Mouse (Mus musculus) hematopoietic stem cell, adult 5-6 weeks (primary cell): ENCODE data around the gene Glrp1. TPM values are rescaled to one million over a fixed set of nuclear protein-coding genes. Genes with fewer than 3 reads are reported as not detected.
A peak's percentile ranks its signal among the peaks of the same experiment; 100 is the strongest.

Experiments used
- ATAC-seq, 2 experiments: fragments of 125-278 bp in 1 of 2; replicated peaks in 1 of 2; 2 replicates each; pipeline ENCODE4 v1.8.0; 2016 to 2017; ENCODE audit warnings: inconsistent platforms in 2 of 2, mild to moderate bottlenecking in 2 of 2, moderate number of reproducible peaks in 2 of 2, low read depth in 1 of 2, moderate TSS enrichment in 1 of 2; ENCODE audit not compliant: low FRiP score in 2 of 2, poor library complexity in 2 of 2, severe bottlenecking in 2 of 2, insufficient read depth in 1 of 2, low TSS enrichment in 1 of 2
- total RNA-seq: library from RNA; stranded (forward); fragments of 172-1452, 232-1000 nt; gene quantifications from 2 replicates; pipeline ENCODE4 v1.2.3, GENCODE M21; 2017

Gene Glrp1
- total RNA-seq, 1 experiment from 2014 or later = 0.99 TPM

DNA sequence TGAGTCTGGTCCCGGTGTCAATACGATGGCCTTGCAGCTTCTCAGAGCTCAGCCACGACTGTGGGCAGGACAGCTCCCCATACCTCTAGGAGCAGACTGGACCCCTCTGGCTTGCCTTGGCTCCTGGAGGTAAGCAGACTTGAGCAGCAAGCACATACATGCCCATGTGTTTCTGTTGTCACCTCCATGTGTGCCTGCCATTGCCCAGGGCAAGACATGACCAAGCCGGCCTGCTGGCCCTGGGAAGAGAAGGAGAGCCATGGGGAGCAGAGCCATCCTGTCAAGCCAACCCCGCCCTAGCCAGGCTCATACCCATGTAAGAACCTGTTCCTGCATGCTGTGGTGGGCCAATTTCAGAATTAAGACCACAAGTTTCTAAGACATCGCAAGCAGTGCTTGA, 4.2 kb downstream of the Glrp1 start:
- ATAC-seq = no peak

DNA sequence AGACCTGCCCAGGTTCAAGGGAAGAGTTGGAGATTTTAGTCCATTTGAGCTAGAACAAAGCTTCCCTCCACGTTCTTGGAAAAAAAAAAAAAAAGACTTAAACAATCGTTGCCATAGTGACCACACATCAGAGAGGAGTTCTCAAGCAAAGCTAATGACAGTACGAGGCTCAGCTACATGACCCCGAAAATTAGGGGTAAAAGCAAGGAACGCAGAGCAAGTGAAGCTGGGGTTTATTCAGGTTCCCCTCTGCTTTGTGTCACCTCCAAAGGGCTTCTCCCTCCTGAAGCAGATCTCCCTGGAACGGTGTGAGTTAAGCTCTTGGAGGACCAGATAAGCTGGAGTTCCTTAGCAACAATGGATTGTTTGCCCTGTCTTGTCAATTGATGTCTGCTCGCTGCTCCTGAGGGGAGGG, 5.3 kb downstream of the Glrp1 start:
- no peak for ATAC-seq

DNA sequence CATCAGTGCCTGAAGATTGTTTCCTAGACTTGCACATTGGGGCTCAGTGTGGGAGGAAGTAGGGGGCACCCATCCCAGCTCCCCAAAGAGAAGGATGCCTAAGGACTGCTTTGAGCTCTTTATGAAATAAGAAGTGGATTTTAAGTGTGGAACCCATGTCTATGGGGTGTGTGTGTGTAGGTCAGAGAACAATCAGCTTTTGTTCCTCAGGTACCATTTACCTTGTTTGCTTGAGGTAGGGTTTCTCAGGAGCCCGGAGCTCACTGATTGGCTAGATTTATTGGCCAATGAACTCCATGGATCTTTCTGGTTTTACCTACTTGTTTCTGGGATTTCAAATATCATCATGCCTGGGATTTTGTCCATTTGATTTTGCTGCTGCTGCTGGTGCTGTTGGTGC, 7.0 kb downstream of the Glrp1 start:
- no peak for ATAC-seq

DNA sequence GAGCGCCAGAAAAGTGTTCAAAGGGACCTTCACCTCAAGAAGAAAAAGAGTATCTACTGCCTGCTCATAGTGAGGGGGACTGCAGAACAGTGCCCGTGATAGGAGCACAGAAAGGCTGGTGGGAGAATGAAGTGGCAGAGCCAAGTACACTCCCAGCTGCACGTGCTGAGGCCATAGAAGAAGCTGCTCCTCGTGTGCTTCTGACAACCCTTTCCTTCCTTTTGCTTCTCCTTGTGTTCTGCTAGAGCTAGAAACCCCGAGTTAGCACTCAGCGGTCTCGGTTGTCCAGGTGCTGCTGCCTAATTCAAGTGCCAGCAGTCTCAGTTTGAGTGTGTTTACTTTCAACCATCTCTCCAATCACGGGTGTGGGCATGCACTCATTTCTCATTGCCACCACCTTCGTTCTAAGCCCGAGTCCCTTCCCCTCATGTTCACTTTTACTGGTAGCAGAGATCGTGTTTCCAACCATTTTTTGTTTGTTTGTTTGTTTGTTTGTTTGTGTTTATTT, 10.6 kb downstream of the Glrp1 start:
- ATAC-seq = no peak

DNA sequence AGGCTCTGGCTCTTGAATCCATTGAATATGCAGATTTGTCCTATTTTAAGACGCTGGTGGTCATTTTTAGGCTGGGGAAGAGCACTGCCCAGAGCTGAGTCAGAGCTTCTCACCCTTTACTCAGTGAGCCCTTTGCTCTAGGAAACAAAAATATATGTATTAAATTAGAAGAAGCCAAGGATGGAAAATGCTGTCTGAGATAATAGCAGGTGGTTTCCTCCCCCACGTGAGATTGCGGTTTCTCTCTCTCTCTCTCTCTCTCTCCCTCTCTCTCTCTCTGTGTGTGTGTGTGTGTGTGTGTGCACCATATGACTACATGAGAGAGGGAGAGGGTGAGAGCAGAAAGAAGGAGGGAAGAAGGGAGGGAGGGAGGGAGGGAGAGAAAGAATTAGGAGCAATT, 12.5 kb downstream of the Glrp1 start:
- no peak for ATAC-seq

DNA sequence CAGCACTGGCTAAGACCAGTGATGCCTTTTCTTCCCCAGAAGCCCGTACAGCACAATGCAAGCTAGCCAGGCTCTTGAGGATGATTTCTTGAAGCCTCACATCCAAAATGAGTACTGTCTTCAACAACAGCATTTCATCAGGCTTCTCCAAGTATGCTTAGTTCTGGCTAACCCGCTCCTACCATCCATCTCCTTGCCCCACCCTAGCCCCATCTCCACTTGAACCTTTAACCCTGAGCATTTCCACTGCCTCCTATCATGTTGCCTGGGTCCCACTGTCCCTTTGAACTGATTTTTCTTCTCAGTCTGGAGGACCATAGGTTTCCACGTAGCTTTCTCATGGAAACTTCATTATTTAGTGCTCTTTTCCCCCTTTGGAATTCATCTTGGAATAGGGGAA, 17.5 kb downstream of the Glrp1 start:
- ATAC-seq = no peak

DNA sequence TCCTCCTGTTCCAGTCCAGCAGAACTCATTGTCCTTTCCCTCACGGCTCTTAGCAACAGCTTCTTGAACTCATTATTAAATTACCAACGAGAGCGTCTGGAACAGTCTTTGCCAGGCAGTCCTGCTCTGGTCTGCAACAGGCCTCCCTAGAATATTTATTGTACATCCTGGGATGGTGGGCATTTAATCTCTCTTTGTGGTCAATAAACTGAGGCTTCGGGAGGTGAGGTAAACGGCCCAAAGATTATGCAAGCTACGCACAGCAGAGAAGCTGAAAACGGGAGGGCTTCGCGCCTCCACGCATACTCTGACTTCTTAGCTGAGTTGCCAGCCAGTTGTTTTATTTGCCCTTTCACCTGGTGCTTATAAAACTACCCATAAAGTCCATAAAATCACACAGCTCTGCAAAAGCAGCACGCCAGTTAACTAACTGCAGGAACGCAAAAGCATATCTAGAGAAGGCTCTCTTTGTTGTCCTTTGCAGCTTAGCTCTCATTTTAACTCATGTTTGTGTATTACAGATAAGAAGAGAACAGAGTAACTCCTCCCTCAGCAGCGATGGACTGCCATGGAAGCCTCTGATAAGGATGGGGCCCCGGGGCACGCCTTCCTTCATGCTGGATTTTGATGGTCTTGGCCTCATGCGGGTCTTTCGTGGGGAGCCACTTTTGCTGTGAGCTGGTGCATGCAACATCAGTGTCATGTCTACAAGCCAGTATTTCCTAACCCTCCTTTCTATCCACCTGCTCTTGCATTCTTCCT, 18.1 kb downstream of the Glrp1 start:
- no peak; a peak in 1 of 4 replicates for ATAC-seq

DNA sequence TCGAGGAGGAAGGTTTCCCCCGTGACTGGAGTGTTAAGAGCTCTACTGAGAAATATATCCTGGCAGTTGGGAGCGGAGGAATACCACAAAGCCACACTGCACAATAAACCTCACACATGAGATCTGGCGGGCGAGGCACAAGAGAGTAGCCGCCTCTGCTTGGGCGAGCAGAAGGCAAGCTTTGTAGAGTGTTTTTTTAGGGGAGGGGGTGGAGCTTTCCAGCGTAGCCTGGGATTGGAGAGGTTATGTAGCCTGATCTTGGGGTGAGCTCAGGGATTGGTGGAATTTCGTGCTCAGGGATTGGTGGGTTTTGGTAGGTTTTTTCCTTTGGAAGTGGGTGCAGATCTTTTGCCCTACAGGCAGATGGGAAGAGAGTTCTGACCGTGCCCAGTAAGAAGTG, 19.7 kb downstream of the Glrp1 start:
- no peak for ATAC-seq

DNA sequence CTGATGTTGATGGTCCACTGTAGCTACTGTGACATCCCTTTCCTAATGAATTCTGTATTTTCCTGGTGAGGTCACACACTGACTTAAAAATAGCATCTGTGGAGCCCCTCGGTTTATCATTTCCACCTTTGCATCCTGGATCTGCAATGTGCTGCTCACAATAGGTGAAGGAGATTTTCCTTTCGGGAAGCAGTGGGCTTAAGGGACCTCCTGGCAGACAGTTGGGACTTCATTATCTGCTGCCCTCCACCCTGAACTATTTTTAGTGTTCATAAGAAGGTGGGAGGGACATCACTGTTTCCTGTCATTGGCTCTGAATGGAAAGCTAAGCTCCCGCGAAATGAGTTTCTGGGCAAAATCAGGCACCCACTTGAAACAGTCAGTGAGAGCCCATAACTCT, 20.9 kb downstream of the Glrp1 start:
- no peak for ATAC-seq

DNA sequence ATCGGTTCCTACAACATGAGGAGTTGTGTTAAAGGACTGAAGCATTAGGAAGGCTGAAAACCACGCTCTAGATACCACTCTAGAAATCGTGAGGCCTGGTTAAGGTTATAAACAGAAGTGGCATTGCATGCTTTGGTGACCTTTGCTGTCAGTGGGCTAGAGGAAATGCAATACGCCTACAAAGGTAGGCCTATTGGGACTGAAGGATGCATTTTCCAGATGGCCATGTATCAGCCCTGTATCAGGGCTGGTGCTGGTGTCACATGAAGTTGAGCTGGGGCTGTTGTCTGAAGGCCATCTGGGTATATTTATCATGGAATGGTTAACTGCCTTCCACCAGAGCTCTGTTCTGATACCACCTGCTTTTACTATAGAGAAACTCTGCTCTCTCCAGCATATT, 23.5 kb downstream of the Glrp1 start:
- no peak for ATAC-seq

DNA sequence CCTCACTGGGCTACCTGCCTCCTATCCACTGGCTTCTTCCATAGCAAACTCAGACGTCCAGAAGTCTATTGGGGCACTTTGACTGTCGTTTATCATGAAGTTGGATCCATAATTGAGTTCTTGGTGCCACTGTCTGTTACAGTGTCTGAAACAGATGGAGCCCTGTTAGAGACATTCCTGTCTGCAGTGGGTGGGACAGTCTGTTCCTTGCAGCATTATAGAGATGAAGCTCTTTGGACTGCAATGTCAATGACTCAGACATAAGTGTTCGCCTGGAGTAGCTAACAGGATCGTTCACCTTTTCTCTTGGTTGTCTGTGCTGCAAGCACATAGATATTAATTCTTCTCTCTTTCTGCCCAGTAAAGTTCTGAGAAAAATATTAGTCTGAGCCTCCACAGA, 25.8 kb downstream of the Glrp1 start:
- ATAC-seq = no peak

DNA sequence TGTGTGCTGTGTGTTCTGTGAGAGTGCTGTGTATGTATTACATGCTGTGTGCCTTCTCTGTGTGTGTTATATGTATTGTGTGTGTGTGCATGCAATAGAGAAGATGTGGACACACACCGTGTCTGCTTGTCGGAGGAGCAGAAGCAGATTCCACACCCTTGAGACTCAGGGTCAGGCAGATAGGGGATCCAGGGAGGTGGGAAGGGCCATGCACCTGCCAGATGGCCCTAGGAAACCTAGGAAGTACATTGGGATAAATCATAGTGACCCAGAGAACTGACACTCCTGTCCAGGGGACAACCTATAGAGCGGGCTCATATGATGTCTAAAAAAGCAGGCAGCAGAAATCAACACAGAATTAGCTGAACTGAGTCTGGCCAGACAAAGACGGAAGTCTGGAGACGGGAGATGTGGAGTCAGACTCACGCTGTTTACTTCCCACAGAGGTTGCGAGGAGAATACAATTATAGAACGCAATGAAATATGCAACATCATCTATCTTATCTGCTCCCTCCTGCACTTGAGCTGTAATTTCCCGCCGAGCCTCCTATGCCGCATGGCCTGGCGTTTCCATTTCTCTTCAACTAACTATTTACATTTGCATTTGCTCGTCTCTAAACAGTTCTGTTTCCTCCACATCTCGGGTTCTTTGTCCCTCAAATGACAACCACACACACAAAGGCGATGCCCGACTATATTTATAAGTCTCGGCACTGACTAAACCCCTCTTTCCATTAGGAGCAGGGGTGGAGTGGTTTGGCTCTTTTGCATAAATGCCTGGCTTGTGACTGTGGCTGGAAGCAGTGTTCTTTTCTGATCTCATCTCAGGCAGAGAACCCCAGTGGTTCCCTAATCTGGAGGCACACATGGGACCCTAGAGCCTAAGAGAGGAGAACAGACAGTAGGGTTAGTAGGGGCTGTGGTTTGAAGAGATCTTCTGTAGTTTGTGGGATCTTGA, 27.4 kb downstream of the Glrp1 start:
- peak; percentile 12 to 32; a peak in 2 of 4 replicates for ATAC-seq

DNA sequence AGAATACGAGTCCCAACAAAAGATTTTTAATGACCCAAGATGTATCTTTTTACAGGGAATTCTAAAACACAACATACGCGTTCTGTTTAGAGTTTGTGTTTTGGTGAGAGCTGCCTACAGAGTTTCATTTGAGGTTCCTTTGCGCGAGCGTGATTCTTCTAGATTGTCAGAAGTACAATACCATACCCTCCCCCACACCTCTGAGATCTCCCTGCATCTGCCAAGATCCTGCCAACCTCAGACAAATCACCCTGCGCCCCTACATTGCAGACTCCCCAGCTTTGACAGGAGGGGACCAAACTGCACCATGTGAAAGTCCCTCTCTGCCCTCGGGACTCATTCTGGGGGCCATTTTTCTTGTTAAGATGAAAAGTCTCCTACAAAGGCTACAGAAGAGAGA, 29.3 kb downstream of the Glrp1 start:
- ATAC-seq = no peak

DNA sequence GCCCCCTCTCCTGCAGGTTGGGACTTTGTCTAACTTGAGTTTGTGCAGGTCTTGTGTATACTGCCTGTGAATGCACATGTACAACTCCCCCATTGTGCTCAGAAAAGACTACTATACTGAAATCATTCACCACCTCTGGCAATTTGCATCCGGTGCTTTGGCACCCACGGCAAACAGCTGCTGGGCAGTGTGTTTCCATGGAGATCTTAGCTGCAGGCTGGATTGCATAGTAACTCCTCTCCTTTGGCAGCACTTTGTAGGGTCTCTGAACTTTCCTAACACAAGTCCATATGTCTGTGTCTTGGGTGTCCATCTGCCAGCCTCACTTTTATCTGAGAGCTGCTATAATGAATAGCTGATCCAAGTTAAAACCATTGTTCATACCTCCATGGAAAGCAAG, 31.7 kb downstream of the Glrp1 start:
- ATAC-seq = no peak

DNA sequence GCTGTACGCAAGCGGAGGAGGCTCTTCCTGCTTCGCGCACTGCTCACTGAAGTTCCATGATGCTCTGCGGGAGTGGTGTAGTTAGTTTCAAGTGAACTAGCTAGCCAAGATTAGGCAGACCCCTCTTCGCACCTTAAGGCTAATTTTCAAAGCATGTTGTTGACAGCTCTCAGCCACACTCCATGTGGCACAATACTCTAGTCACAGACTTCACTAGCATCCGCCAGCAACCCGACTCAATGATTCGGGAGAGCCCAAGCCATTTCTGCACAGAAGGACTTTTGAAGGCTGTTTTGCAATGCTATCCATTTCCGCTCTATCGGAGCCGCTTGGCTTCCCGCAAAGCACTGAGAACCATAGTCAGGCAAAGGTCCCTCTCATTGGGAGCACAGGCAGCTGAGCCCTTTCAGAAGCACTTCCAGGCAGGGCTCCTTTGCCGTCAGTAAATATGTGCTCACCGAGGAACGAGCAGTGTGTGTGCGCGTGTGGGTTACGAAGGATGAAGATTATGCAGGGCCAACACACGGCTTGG, 33.2 kb downstream of the Glrp1 start:
- no peak for ATAC-seq

DNA sequence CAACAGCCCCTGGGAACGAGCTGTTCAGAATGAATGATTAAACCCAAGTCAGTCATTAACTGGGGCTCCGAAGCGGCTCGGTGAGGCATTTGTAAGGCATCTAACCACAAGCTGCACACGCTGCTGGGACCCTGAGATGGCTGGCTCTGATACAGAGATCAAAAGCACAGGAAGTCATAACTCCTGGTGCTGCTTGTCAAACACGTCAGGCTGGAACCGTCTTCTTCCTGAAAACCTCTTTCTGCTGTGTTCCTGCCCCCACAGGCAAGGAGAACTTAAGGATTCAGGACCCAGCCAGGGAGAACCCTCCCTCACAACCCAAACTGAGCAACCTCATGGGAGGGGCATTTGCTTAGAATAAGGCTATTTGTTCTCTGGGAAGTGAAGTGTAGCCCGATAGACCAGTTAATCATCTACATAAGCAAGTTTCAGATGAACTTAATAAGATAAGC, 34.3 kb downstream of the Glrp1 start:
- peak; percentile 42 to 43 for ATAC-seq

DNA sequence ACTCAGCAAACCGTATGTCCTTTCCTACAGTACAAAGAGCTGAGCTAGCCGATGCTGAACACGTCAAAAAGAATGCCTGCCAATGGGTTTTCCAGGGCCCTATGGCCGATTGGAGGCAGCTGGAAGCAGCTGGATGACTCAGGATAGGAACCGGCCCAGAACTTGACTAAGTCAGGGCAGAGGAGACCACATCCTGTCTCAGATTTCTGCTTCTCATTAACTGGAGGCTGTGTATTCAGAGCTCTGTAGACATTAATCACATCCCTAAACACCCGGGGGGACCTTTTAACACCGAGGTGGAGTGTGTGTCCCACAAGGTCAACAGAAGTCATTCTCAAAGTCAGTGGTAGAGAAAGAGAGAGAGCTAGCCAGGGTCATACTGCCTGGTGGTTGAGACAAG, 35.3 kb downstream of the Glrp1 start:
- ATAC-seq = peak; percentile 69 to 72

DNA sequence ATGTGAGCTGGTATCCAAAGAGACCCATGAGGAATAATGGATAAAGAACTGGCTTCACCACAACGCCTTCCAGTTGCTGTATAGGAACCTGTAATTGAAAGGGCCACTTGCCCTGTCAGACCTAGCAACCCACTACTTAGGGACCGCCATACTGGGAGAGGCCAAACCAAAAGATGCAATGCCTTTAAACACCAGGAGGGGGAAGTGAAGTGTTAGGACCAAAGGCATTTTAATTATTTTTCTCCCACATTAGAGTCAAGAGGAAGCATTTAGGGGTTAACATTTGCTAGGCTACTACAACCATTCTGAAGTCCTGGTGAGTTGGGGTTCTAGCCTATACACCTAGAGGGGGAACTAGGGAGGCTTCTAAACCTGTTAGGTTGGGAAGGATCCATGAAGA, 36.0 kb downstream of the Glrp1 start:
- ATAC-seq = peak; percentile 33; a peak in 1 of 4 replicates
